Mouse (Mus musculus) limb, embryonic 11.5 days (tissue): ENCODE results near the gene Zdhhc20. TPM values are rescaled to one million over a fixed set of nuclear protein-coding genes. Genes with fewer than 3 reads are reported as not detected.
A peak's percentile ranks its signal among the peaks of the same experiment; 100 is the strongest.

ENCODE experiments used
- ATAC-seq: fragments of 200-750 bp; cut with Nextera tagmentation; 2 replicates; pipeline ENCODE4 v1.8.0; 2017; ENCODE audit warnings: low read depth; ENCODE audit not compliant: insufficient number of reproducible peaks, low FRiP score, low TSS enrichment
- DNase-seq: peaks from one replicate; pipeline ENCODE4 v3.0.0-alpha.2; 2015; ENCODE audit warnings: low spot score
- H3K27ac ChIP-seq: fragments of 300-500 bp; sonication (generic); replicated peaks from 2 replicates; pipeline ENCODE4 v1.5.1; 2014; ENCODE audit warnings: low read depth, mild to moderate bottlenecking, low read length
- H3K27me3 ChIP-seq: fragments of 300-500 bp; sonication (generic); 2 replicates; pipeline ENCODE4 v1.6.1; 2014; ENCODE audit warnings: mild to moderate bottlenecking, low read length, mixed read lengths; ENCODE audit not compliant: control insufficient read depth, insufficient read depth
- H3K36me3 ChIP-seq: fragments of 300-500 bp; sonication (generic); 2 replicates; pipeline ENCODE4 v1.6.1; 2014; ENCODE audit warnings: mild to moderate bottlenecking, low read length, moderate library complexity, mixed read lengths; ENCODE audit not compliant: control insufficient read depth, insufficient read depth
- H3K4me1 ChIP-seq: fragments of 300-500 bp; sonication (generic); 2 replicates; pipeline ENCODE4 v1.6.1; 2014; ENCODE audit warnings: low read length, mixed read lengths; ENCODE audit not compliant: control insufficient read depth, insufficient read depth
- H3K4me2 ChIP-seq: fragments of 300-500 bp; sonication (generic); 2 replicates; pipeline ENCODE4 v1.6.1; 2014; ENCODE audit warnings: low read depth, mild to moderate bottlenecking, moderate library complexity; ENCODE audit not compliant: severe bottlenecking
- H3K4me3 ChIP-seq: fragments of 300-500 bp; sonication (generic); 2 replicates; pipeline ENCODE4 v1.5.1; 2014; ENCODE audit warnings: low read depth, low read length
- H3K9ac ChIP-seq: fragments of 300-500 bp; sonication (generic); 2 replicates; pipeline ENCODE4 v1.6.1; 2014; ENCODE audit warnings: mild to moderate bottlenecking, low read length
- H3K9me3 ChIP-seq: fragments of 300-500 bp; sonication (generic); 2 replicates; pipeline ENCODE4 v1.6.1; 2016; ENCODE audit warnings: low read length; ENCODE audit not compliant: control insufficient read depth
- WGBS: fragments of 180-500 bp; shearing (Covaris S2); extraction: QIAGEN DNeasy Blood & Tissue Kit; methylation state at CpG from one replicate; pipeline ENCODE4 v1.1.7; 2014; 5-methylcytosine and 5-hydroxymethylcytosine counted together
- polyA plus RNA-seq: library from polyadenylated mRNA; unstranded; fragments of >200 nt; fragmentation: Nextera tagmentation; extraction: Ambion mirVana; gene quantifications from 2 replicates; pipeline ENCODE4 v1.2.1, GENCODE M21; 2014

The Zdhhc20 gene
- polyA plus RNA-seq: 61.6 and 63.5 TPM in 2 replicates

- Histone ChIP-seq H3K27me3 (no peaks in the 10 kb centered on the region), H3K4me3 (peak within 1 kb of the TSS; percentile 92), H3K36me3 (no peaks in the 10 kb centered on the region), H3K4me1 (no peaks in the 10 kb centered on the region), H3K27ac (peak within 1 kb of the TSS; percentile 55; the same call in 1 of the 2 replicates), H3K9ac (peak within 1 kb of the TSS; percentile 94), H3K9me3 (no peaks in the 10 kb centered on the region), H3K4me2 (peak within 1 kb of the TSS; percentile 59)
- DNase-seq (peak; percentile 98), ATAC-seq (peak; percentile 95)
- 3% methylated on average over 64 of the region's 65 CpGs for WGBS
Measured at GRCm38 (mm10) chr14:57890011-57890842, at the start of gene Zdhhc20. Zdhhc20 (minus strand) TSS chr14:57890276.

GRCm38 (mm10) chr14:57937297-57937696 lies 47.2 kb upstream of the Zdhhc20 start:
- H3K4me1 ChIP-seq: no peaks in the 10 kb centered on the region
- no peaks in the 10 kb centered on the region for H3K36me3 ChIP-seq
- ATAC-seq (no peak), DNase-seq (no peak)
- no peak overlapping the region for H3K9ac ChIP-seq
- H3K9me3 ChIP-seq: no peaks in the 10 kb centered on the region
- 92% methylated on average over 6 of the region's 6 CpGs for WGBS
- H3K4me2 ChIP-seq: no peak overlapping the region
- H3K27ac ChIP-seq: no peak overlapping the region
- no peak overlapping the region for H3K4me3 ChIP-seq
- no peaks in the 10 kb centered on the region for H3K27me3 ChIP-seq

GRCm38 (mm10) chr14:57934666-57935065 lies 44.6 kb upstream of the Zdhhc20 start:
- DNase-seq: no peak
- Histone ChIP-seq H3K36me3 (no peaks in the 10 kb centered on the region), H3K4me2 (no peak overlapping the region), H3K4me1 (no peaks in the 10 kb centered on the region), H3K27ac (no peak overlapping the region), H3K4me3 (no peak overlapping the region), H3K27me3 (no peaks in the 10 kb centered on the region), H3K9ac (no peak overlapping the region), H3K9me3 (no peaks in the 10 kb centered on the region)
- no peak for ATAC-seq
- WGBS: 93% methylated on average over 13 of the region's 13 CpGs

GRCm38 (mm10) chr14:57933608-57934007 lies 43.5 kb upstream of the Zdhhc20 start:
- Histone ChIP-seq H3K4me3 (no peak overlapping the region), H3K27me3 (no peaks in the 10 kb centered on the region), H3K9ac (no peak overlapping the region), H3K4me1 (no peaks in the 10 kb centered on the region), H3K36me3 (no peaks in the 10 kb centered on the region), H3K4me2 (no peak overlapping the region), H3K27ac (no peak overlapping the region), H3K9me3 (no peaks in the 10 kb centered on the region)
- ATAC-seq: no peak
- WGBS: 69% methylated on average over 7 of the region's 7 CpGs
- DNase-seq: no peak

GRCm38 (mm10) chr14:57932881-57933443 lies 42.9 kb upstream of the Zdhhc20 start:
- DNase-seq (no peak), ATAC-seq (no peak)
- Histone ChIP-seq H3K27ac (no peak overlapping the region), H3K27me3 (no peaks in the 10 kb centered on the region), H3K9ac (no peak overlapping the region), H3K4me3 (no peak overlapping the region), H3K4me1 (no peaks in the 10 kb centered on the region), H3K4me2 (no peak overlapping the region), H3K36me3 (no peaks in the 10 kb centered on the region), H3K9me3 (no peaks in the 10 kb centered on the region)
- WGBS: 74% methylated on average over 7 of the region's 7 CpGs

- no peak overlapping the region for H3K27ac ChIP-seq
- H3K9me3 ChIP-seq: no peaks in the 10 kb centered on the region
- WGBS: 70% methylated on average over 10 of the region's 10 CpGs
- H3K4me3 ChIP-seq: no peak overlapping the region
- H3K36me3 ChIP-seq: peaks cover 14% of the 10 kb centered on the region
- H3K4me2 ChIP-seq: no peak overlapping the region
- no peaks in the 10 kb centered on the region for H3K27me3 ChIP-seq
- no peak overlapping the region for H3K9ac ChIP-seq
- H3K4me1 ChIP-seq: no peaks in the 10 kb centered on the region
- ATAC-seq: no peak
- DNase-seq: peak; percentile 27
Measured at GRCm38 (mm10) chr14:57921428-57922131, 31.5 kb upstream of the Zdhhc20 start.

- Histone ChIP-seq H3K36me3 (peaks cover 14% of the 10 kb centered on the region), H3K27ac (no peak overlapping the region), H3K4me2 (no peak overlapping the region), H3K27me3 (no peaks in the 10 kb centered on the region), H3K9me3 (no peaks in the 10 kb centered on the region), H3K4me3 (no peak overlapping the region), H3K4me1 (no peaks in the 10 kb centered on the region), H3K9ac (no peak overlapping the region)
- DNase-seq (no peak), ATAC-seq (no peak)
- WGBS: 88% methylated on average over 18 of the region's 18 CpGs
Measured at GRCm38 (mm10) chr14:57920568-57921310, 30.7 kb upstream of the Zdhhc20 start.
